Mouse (Mus musculus) cortical plate, adult 2 months (tissue): ENCODE data around the gene Kank3.

Source experiments
- CTCF ChIP-seq: fragments of 200-500 bp; IDR thresholded peaks from 2 replicates; pipeline ENCODE4 v1.5.1; 2011; ENCODE audit warnings: mild to moderate bottlenecking, control low read depth, low read length; ENCODE audit not compliant: insufficient read depth; ENCODE audit errors: extremely low read depth
- POLR2A ChIP-seq: fragments of 200-500 bp; IDR thresholded peaks from 2 replicates; pipeline ENCODE4 v1.6.1; 2011; ENCODE audit warnings: mild to moderate bottlenecking, low read length, control low read depth; ENCODE audit not compliant: insufficient read depth; ENCODE audit errors: extremely low read depth

- no peak for TF ChIP-seq CTCF
- no peak for TF ChIP-seq POLR2A
Observed at GRCm38 (mm10) chr17:33786375-33786774, 23.9 kb upstream of the Kank3 start.
